In genomic region chr2:119745281-119745680, GRCm38 (mm10) we compare ENCODE assay signal across 9 mouse cellular contexts. TPM values are rescaled to one million over a fixed set of nuclear protein-coding genes. Genes with fewer than 3 reads are reported as not detected.
DNase-seq lines count a peak whose midpoint lies in the region; ATAC-seq and TF ChIP-seq lines count a peak whose summit lies in the region.
"Had no signal": no experiment of that assay in that cellular context is flagged by ENCODE, and none has a peak within 500 bp of the region (broad histone marks: within the 10 kb centered on the region; RNA-seq: fewer than 3 reads in every experiment).

No protein-coding gene starts in this region.

- 9% methylated on average over 1 of the region's 1 CpGs for WGBS in heart, embryonic 13.5 days
- WGBS in liver, postnatal 0 days (ENCODE audit: insufficient replicate concordance), result 10% methylated on average over 1 of the region's 1 CpGs
- WGBS in kidney, embryonic 16.5 days, result 0% methylated on average over 1 of the region's 1 CpGs

- H3K4me3 ChIP-seq in heart, embryonic 13.5 days, result no peak overlapping the region
- H3K4me3 ChIP-seq in E14TG2a.4 (replicated peaks; ENCODE audit: low read length), result peak overlapping the region; percentile 90; the same call in 1 of the 2 replicates
- no peak overlapping the region for H3K4me3 ChIP-seq in liver, postnatal 0 days (ENCODE audit: low read depth, low read length)
- no peak overlapping the region for H3K4me3 ChIP-seq in kidney, embryonic 16.5 days (ENCODE audit: low read length)

- peak; percentile 18 for TF ChIP-seq CTCF in E14TG2a.4 (conservative IDR thresholded peaks at IDR 0.05; ENCODE audit: low read length)
- TF ChIP-seq CTCF in brain, embryonic 14.5 days (IDR thresholded peaks at IDR 0.05; ENCODE audit: borderline replicate concordance, extremely low read depth, insufficient read depth, insufficient read length), result peak; percentile 41; the same call in 1 of the 2 replicates
- TF ChIP-seq CTCF in liver, postnatal 0 days (IDR thresholded peaks at IDR 0.05; ENCODE audit: low read depth), result peak; percentile 61

- H3K27ac ChIP-seq in heart, embryonic 13.5 days (replicated peaks), result 0 out of 2 replicates have a peak overlapping the region, but pooled peaks have one; percentile 55
- H3K27ac ChIP-seq in liver, postnatal 0 days (ENCODE audit: low read depth), result peak overlapping the region; percentile 58
- no peak overlapping the region for H3K27ac ChIP-seq in kidney, embryonic 16.5 days (ENCODE audit: low read length)
- H3K27ac ChIP-seq: forebrain, embryonic 15.5 days had no signal

- TF ChIP-seq EP300 in liver, postnatal 0 days (IDR thresholded peaks at IDR 0.05; ENCODE audit: low read depth), result no peak

- no peak for ATAC-seq in heart, embryonic 13.5 days (ENCODE audit: extremely low read depth, insufficient number of reproducible peaks, low FRiP score, low TSS enrichment)
- 0 out of 2 replicates have a peak, but pooled peaks have one; percentile 16 for ATAC-seq in liver, postnatal 0 days
- ATAC-seq in kidney, embryonic 16.5 days (ENCODE audit: low FRiP score, low TSS enrichment), result no peak
- ATAC-seq: forebrain, embryonic 15.5 days had no signal

- H3K27me3 ChIP-seq in heart, embryonic 13.5 days (replicated peaks), result peaks cover 58% of the 10 kb centered on the region
- peaks cover 41% of the 10 kb centered on the region for H3K27me3 ChIP-seq in E14TG2a.4 (ENCODE audit: insufficient read depth, low read length)
- H3K27me3 ChIP-seq in liver, postnatal 0 days (ENCODE audit: insufficient read depth, low read length), result peaks cover 25% of the 10 kb centered on the region
- H3K27me3 ChIP-seq in kidney, embryonic 16.5 days (ENCODE audit: insufficient read depth, low read length), result peaks cover 27% of the 10 kb centered on the region

- H3K4me2 ChIP-seq in heart, embryonic 13.5 days, result peak overlapping the region; percentile 99
- 0 out of 2 replicates have a peak overlapping the region, but pooled peaks have one; percentile 100 for H3K4me2 ChIP-seq in liver, postnatal 0 days (ENCODE audit: low read depth, low read length)
- H3K4me2 ChIP-seq in kidney, embryonic 16.5 days (replicated peaks; ENCODE audit: low read depth, low read length), result no peak overlapping the region

- H3K36me3 ChIP-seq in heart, embryonic 13.5 days, result no peaks in the 10 kb centered on the region
- peaks cover 14% of the 10 kb centered on the region for H3K36me3 ChIP-seq in E14TG2a.4 (ENCODE audit: insufficient read depth, low read length)
- H3K36me3 ChIP-seq in liver, postnatal 0 days (replicated peaks; ENCODE audit: insufficient read depth, low read length), result no peaks in the 10 kb centered on the region
- H3K36me3 ChIP-seq in kidney, embryonic 16.5 days (ENCODE audit: insufficient read depth, low read length), result no peaks in the 10 kb centered on the region
- H3K36me3 ChIP-seq: forebrain, embryonic 15.5 days had no signal

- peaks cover 48% of the 10 kb centered on the region for H3K4me1 ChIP-seq in heart, embryonic 13.5 days
- peaks cover 67% of the 10 kb centered on the region for H3K4me1 ChIP-seq in E14TG2a.4 (replicated peaks; ENCODE audit: low read depth, low read length)
- peaks cover 40% of the 10 kb centered on the region for H3K4me1 ChIP-seq in liver, postnatal 0 days (ENCODE audit: insufficient read depth)
- peaks cover 26% of the 10 kb centered on the region for H3K4me1 ChIP-seq in kidney, embryonic 16.5 days (ENCODE audit: insufficient read depth, low read length)

- H3K9me3 ChIP-seq in heart, embryonic 13.5 days, result no peaks in the 10 kb centered on the region
- H3K9me3 ChIP-seq in E14TG2a.4 (ENCODE audit: low read length), result no peaks in the 10 kb centered on the region
- H3K9me3 ChIP-seq in liver, postnatal 0 days (ENCODE audit: low read length), result no peaks in the 10 kb centered on the region
- H3K9me3 ChIP-seq in kidney, embryonic 16.5 days (ENCODE audit: low read length), result no peaks in the 10 kb centered on the region
- H3K9me3 ChIP-seq: forebrain, embryonic 15.5 days had no signal

- DNase-seq in heart, adult 9 months (ENCODE audit: low spot score in 2 of 2), result no peak
- peak; percentile 27 for DNase-seq in brain, embryonic 14.5 days (ENCODE audit: low read depth)
- DNase-seq in liver, postnatal 0 days, result peak; percentile 27
- DNase-seq in frontal cortex, postnatal 10 days (ENCODE audit: low spot score in 2 of 2), result no peak
- no peak for DNase-seq in left cerebral cortex, adult 9 months (ENCODE audit: low spot score in 2 of 2)

- TF ChIP-seq POLR2A in brain, embryonic 14.5 days (IDR thresholded peaks at IDR 0.05; ENCODE audit: borderline replicate concordance, extremely low read depth, insufficient read depth, insufficient read length, poor library complexity, severe bottlenecking), result no peak

- H3K9ac ChIP-seq in heart, embryonic 13.5 days, result no peak overlapping the region; the same call in 1 of the 2 replicates
- H3K9ac ChIP-seq in liver, postnatal 0 days (replicated peaks), result no peak overlapping the region
- H3K9ac ChIP-seq in kidney, embryonic 16.5 days (replicated peaks; ENCODE audit: low read length), result no peak overlapping the region
- H3K9ac ChIP-seq: forebrain, embryonic 15.5 days had no signal

RNA-seq across cellular contexts. Expression of gene Itpka, which starts 3.1 kb away (rescaled TPM):
- 1.8 and 2.1 TPM in 2 replicates for polyA plus RNA-seq in heart, embryonic 13.5 days (2015; fragmentation: Nextera tagmentation; extraction: Ambion mirVana)
- 0.42 and 0.68 TPM in 2 replicates for polyA plus RNA-seq in brain, embryonic 14.5 days (2012; rRNA removed)
- 2.7 and 3.6 TPM in 2 replicates for polyA plus RNA-seq in liver, postnatal 0 days (2015; fragmentation: Nextera tagmentation; extraction: Ambion mirVana)
- polyA plus RNA-seq in kidney, embryonic 16.5 days (2015; fragmentation: Nextera tagmentation; extraction: Ambion mirVana), result 0.81 and 1.2 TPM in 2 replicates

RNA-seq across cellular contexts. Expression of gene Ltk, which starts 14.9 kb away (rescaled TPM):
- 0.10 and 0.19 TPM in 2 replicates for polyA plus RNA-seq in heart, embryonic 13.5 days (2015; fragmentation: Nextera tagmentation; extraction: Ambion mirVana)
- polyA plus RNA-seq in brain, embryonic 14.5 days (2012; rRNA removed), result 3.3 and 3.8 TPM in 2 replicates
- polyA plus RNA-seq in liver, postnatal 0 days (2015; fragmentation: Nextera tagmentation; extraction: Ambion mirVana), result 0.13 and 0.16 TPM in 2 replicates
- polyA plus RNA-seq in kidney, embryonic 16.5 days (2015; fragmentation: Nextera tagmentation; extraction: Ambion mirVana), result 0.46 and 0.96 TPM in 2 replicates

RNA-seq across cellular contexts. Expression of gene Rpap1, which starts 42.1 kb away (rescaled TPM):
- 17.6 and 19.4 TPM in 2 replicates for polyA plus RNA-seq in heart, embryonic 13.5 days (2015; fragmentation: Nextera tagmentation; extraction: Ambion mirVana)
- 24.7 and 25.8 TPM in 2 replicates for polyA plus RNA-seq in brain, embryonic 14.5 days (2012; rRNA removed)
- polyA plus RNA-seq in liver, postnatal 0 days (2015; fragmentation: Nextera tagmentation; extraction: Ambion mirVana), result 3.7 and 3.9 TPM in 2 replicates
- 32.1 and 35.9 TPM in 2 replicates for polyA plus RNA-seq in kidney, embryonic 16.5 days (2015; fragmentation: Nextera tagmentation; extraction: Ambion mirVana)

RNA-seq across cellular contexts. Expression of gene Tyro3, which starts 52.3 kb away (rescaled TPM):
- 7.3 and 7.9 TPM in 2 replicates for polyA plus RNA-seq in heart, embryonic 13.5 days (2015; fragmentation: Nextera tagmentation; extraction: Ambion mirVana)
- polyA plus RNA-seq in brain, embryonic 14.5 days (2012; rRNA removed), result 33.0 and 40.9 TPM in 2 replicates
- polyA plus RNA-seq in liver, postnatal 0 days (2015; fragmentation: Nextera tagmentation; extraction: Ambion mirVana), result 0.26 and 0.30 TPM in 2 replicates
- polyA plus RNA-seq in kidney, embryonic 16.5 days (2015; fragmentation: Nextera tagmentation; extraction: Ambion mirVana), result 15.2 TPM in 2 replicates

Comparison
In these comparisons a context has a peak if more than half of its experiments do, and no peak if none do; other contexts are left out.
1. DNase-seq: peak in brain, embryonic 14.5 days (single experiment) and liver, postnatal 0 days (single experiment); none in heart, adult 9 months (0 of 2), frontal cortex, postnatal 10 days (0 of 2) and left cerebral cortex, adult 9 months (0 of 2).
2. Peak in every context shown above with its lines, with median percentiles within 50 percentile points of each other: CTCF ChIP-seq.